ENCODE assay signal across 18 mouse cellular contexts in genomic region chr2:174359656-174360055, GRCm38 (mm10). TPM values are rescaled to one million over a fixed set of nuclear protein-coding genes. Genes with fewer than 3 reads are reported as not detected.
"Had no signal": no experiment of that assay in that cellular context is flagged by ENCODE, and none has a peak within 500 bp of the region (broad histone marks: within the 10 kb centered on the region; RNA-seq: fewer than 3 reads in every experiment).

No protein-coding gene starts in this region.

- H3K27me3 ChIP-seq: midbrain, embryonic 12.5 days; neural tube, embryonic 12.5 days had no signal

- H3K9me3 ChIP-seq: midbrain, embryonic 12.5 days; neural tube, embryonic 12.5 days had no signal

- H3K27ac ChIP-seq: liver, embryonic 14.5 days; midbrain, embryonic 12.5 days; neural tube, embryonic 12.5 days had no signal

- H3K4me2 ChIP-seq: lung, embryonic 14.5 days; midbrain, embryonic 12.5 days; neural tube, embryonic 12.5 days had no signal

- H3K36me3 ChIP-seq: midbrain, embryonic 12.5 days; neural tube, embryonic 12.5 days had no signal

- ATAC-seq: midbrain, embryonic 16.5 days had no signal

- H3K4me3 ChIP-seq: midbrain, embryonic 12.5 days; myocyte; neural tube, embryonic 12.5 days had no signal

- H3K4me1 ChIP-seq: midbrain, embryonic 12.5 days; neural tube, embryonic 12.5 days had no signal

- H3K9ac ChIP-seq: liver, embryonic 14.5 days; lung, embryonic 14.5 days; midbrain, embryonic 12.5 days; neural tube, embryonic 12.5 days had no signal

- DNase-seq: lung, adult 18-20 months; lung, embryonic 14.5 days; lung, postnatal 10 days; lung, postnatal 4 days; midbrain, embryonic 14.5 days; right cerebral cortex, adult 18-20 months; right cerebral cortex, postnatal 25 days; right cerebral cortex, postnatal 4 days; spleen, adult 18-20 months; thymus, adult 18-20 months; thymus, postnatal 14 days; thymus, postnatal 36 days had no signal

RNA-seq across cellular contexts. Expression of gene Gm20721, which starts 13.1 kb away (rescaled TPM):
- polyA plus RNA-seq: small intestine, adult 2 months had no signal
